Mouse (Mus musculus) activated CD4-positive, CD25-positive, alpha-beta regulatory T cell, adult 9 weeks (primary cell): ENCODE data around the gene Asgr2. TPM values are rescaled to one million over a fixed set of nuclear protein-coding genes. Genes with fewer than 3 reads are reported as not detected.

Experiments
- polyA plus RNA-seq: library from polyadenylated mRNA; unstranded; fragments of 100-300 nt; shearing (Covaris generic); gene quantifications from one replicate; pipeline ENCODE4 v1.2.1, GENCODE M21; 2017

The Asgr2 gene
- not detected for polyA plus RNA-seq

DNA sequence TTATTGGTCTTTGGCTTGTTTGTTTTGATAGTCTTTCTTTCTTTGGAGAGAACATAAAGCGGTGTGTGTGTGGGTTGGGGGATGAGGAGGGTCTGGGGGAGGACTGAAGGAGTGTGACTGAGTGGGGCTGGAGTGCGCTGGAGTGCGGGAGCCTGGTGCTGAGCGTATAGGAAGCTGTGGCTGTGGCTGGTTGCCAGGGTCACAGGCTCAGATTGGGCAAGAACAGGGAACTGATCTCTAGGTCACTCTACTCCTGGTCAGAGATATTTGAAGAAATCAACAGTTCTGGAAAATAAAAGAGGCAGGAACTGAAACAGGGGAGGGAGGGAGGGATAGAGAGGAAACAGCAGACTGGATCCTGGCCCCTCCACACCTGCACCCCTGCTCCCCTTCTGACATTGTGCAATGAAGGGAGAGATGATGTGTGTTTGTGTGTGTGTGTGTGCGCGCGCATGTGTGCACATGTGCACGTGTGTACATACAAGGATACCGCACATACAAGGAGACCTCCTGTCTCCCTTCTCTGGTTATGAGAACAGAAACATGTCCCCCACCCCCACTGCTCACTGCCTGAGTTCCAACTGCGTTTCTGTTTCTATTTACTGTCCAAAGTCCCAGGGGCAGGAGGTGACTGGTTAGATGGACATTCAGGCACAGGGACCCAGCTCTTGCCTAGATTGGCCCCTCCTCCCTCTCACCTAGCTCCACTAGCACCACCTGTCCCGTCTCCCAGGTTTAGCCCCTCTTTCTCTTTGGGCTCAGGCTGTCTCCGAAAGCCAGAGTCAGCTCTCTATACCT is at the start of gene Asgr2:
Asgr2 (plus strand) TSS at position 659 of the 798 bp plus-strand sequence.

DNA sequence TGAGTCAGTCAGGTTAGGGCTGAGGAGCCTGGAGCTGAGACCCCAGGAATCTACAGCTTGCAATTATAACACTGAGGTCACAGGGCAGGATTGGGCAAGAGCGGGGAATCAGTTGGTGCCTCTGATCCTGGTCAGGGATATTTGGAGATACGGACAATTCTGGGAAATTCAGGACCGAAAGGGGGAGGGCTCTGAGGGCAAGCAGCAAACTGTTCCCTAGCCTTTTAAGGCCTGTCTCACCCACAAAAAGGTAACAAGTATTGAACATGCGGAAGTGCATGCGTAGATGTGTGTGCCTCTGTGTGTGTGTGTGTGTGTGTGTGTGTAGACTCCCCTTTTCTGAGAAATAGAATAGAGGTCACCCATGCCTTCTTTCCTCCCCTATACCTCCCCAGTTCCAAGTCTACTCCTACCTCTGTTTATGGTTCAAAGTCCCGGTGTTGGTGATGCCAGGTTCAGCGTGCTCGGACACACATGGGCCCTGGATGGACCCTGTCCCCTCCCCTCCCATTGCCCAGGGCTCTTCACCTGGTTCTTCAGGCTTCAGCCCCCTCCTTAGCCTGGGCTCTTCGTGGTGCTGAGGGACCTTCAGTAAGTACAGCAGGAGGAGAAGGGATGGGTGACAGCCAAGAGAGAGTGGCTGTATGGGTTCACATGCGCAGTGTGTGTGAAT is 38.4 kb upstream of the Asgr2 start, which contains the start of gene Asgr1:
Asgr1 (plus strand) TSS at position 188 of the 673 bp plus-strand sequence.

DNA sequence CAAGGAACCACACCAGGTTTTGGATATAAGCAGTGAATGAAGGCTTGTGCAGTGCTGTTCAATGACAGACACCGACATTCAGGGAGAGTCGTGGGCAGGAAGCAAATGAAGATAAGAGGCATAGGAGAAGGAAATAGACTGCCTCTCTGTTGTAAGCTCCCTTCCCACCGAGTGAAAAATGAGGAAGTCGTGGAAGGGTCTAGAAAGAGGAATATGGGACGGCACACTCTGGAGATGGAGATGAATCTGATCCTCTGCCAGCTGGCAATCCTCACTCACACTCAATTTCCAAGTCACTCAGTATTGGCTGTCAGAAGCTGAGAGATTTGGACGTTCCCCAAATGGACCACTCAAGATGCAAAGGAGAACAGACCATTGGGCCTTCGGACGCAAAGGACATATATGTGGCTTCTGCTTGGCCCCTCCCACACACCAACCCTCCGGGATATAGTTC is 37.5 kb downstream of the Asgr2 start, which contains the start of gene Mgl2:
Mgl2 (plus strand) TSS at position 404 of the 454 bp plus-strand sequence.

Other genes with a start within 250 kb of the Asgr2 start
- gene Plscr3, start 246.3 kb upstream of the Asgr2 start, polyA plus RNA-seq, result 23.8 TPM
- gene Tnk1, start 233.9 kb upstream of the Asgr2 start, polyA plus RNA-seq, result not detected
- not detected for gene Tmem95, start 214.6 kb upstream of the Asgr2 start, polyA plus RNA-seq
- 2.1 TPM for gene Kctd11, start 211.2 kb upstream of the Asgr2 start, polyA plus RNA-seq
- 613 TPM for gene Acap1, start 197.1 kb upstream of the Asgr2 start, polyA plus RNA-seq
- gene 2810408A11Rik, start 191.7 kb upstream of the Asgr2 start, polyA plus RNA-seq, result 2.8 TPM
- gene Neurl4, start 191.6 kb upstream of the Asgr2 start, polyA plus RNA-seq, result 3.6 TPM
- gene Gps2, start 178.8 kb upstream of the Asgr2 start, polyA plus RNA-seq, result 135 TPM
- gene Eif5a, start 170.7 kb upstream of the Asgr2 start, polyA plus RNA-seq, result 1,138 TPM
- not detected for gene Ybx2, start 156.8 kb upstream of the Asgr2 start, polyA plus RNA-seq
- 0.31 TPM for gene Slc2a4, start 144.5 kb upstream of the Asgr2 start, polyA plus RNA-seq
- not detected for gene Cldn7, start 127.9 kb upstream of the Asgr2 start, polyA plus RNA-seq
- gene Ctdnep1, start 111.5 kb upstream of the Asgr2 start, polyA plus RNA-seq, result 30.2 TPM
- gene Elp5, start 110.1 kb upstream of the Asgr2 start, polyA plus RNA-seq, result 70.4 TPM
- gene Gabarap, start 101.5 kb upstream of the Asgr2 start, polyA plus RNA-seq, result 493 TPM
- gene Phf23, start 96.9 kb upstream of the Asgr2 start, polyA plus RNA-seq, result 114 TPM
- gene Dvl2, start 92.0 kb upstream of the Asgr2 start, polyA plus RNA-seq, result 19.7 TPM
- gene Acadvl, start 77.2 kb upstream of the Asgr2 start, polyA plus RNA-seq, result 120 TPM
- 9.4 TPM for gene Dlg4, start 75.7 kb upstream of the Asgr2 start, polyA plus RNA-seq
- gene Asgr1, start 38.6 kb upstream of the Asgr2 start, polyA plus RNA-seq, result not detected
- not detected for gene Mgl2, start 37.7 kb downstream of the Asgr2 start, polyA plus RNA-seq
- not detected for gene Clec10a, start 63.6 kb downstream of the Asgr2 start, polyA plus RNA-seq
- 0.24 TPM for gene Slc16a11, start 120.1 kb downstream of the Asgr2 start, polyA plus RNA-seq
- 4.5 TPM for gene Slc16a13, start 128.4 kb downstream of the Asgr2 start, polyA plus RNA-seq
- 0.29 TPM for gene Bcl6b, start 137.2 kb downstream of the Asgr2 start, polyA plus RNA-seq
- gene 0610010K14Rik, start 145.3 kb downstream of the Asgr2 start, polyA plus RNA-seq, result 187 TPM
- 3.3 TPM for gene Gm21988, start 147.2 kb downstream of the Asgr2 start, polyA plus RNA-seq
- 281 TPM for gene Rnasek, start 147.2 kb downstream of the Asgr2 start, polyA plus RNA-seq
- 0.27 TPM for gene Alox12, start 162.7 kb downstream of the Asgr2 start, polyA plus RNA-seq
- gene Alox12e, start 230.0 kb downstream of the Asgr2 start, polyA plus RNA-seq, result not detected